13 mouse cellular contexts compared by ENCODE assay signal in the genomic region with DNA sequence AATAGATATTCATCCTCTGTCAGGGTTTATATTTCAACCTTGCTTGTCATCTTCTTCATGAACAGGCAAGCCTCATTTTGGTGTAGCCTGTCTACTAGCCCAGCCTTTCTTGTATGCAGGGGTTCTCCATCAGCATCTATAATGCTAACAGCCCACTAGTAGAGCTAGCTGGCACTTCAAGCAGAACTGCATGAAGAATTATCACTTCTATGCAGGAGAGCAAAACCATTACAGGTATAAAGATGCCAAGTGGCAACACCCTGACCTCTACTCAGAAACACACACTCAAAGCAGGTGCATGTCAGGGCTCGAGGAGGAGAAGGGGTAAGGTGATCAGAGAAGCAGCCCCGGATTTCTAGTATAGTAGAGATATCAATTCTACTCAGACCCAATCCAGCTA.
A peak's percentile ranks its signal among the peaks of the same experiment; 100 is the strongest.
DNase-seq lines count a peak whose midpoint lies in the region; ATAC-seq lines count a peak whose summit lies in the region.
"Had no signal": no experiment of that assay in that cellular context is flagged by ENCODE, and none has a peak within 500 bp of the region (broad histone marks: within the 10 kb centered on the region; RNA-seq: fewer than 3 reads in every experiment).

No protein-coding gene starts in this region.

- H3K9me3 ChIP-seq in heart, embryonic 12.5 days (replicated peaks): no peaks in the 10 kb centered on the region
- H3K9me3 ChIP-seq in hindbrain, embryonic 16.5 days (ENCODE audit: control insufficient read depth, low read length): no peaks in the 10 kb centered on the region
- H3K9me3 ChIP-seq in neural tube, embryonic 15.5 days (replicated peaks): no peaks in the 10 kb centered on the region
- H3K9me3 ChIP-seq: G1E had no signal

- H3K27ac ChIP-seq in heart, embryonic 12.5 days (ENCODE audit: poor library complexity, severe bottlenecking): no peak overlapping the region
- H3K27ac ChIP-seq in hindbrain, embryonic 16.5 days (ENCODE audit: low read depth, low read length): peak overlapping the region; percentile 55
- H3K27ac ChIP-seq in neural tube, embryonic 15.5 days (replicated peaks): peak overlapping the region; percentile 80

- no peak for DNase-seq in heart, postnatal 4 days
- peak; percentile 22 to 56 for DNase-seq in right cerebral cortex, adult 2 months (ENCODE audit: low spot score in 2 of 2)
- DNase-seq in right cerebral cortex, postnatal 4 days: no peak
- no peak for DNase-seq in gastrocnemius, postnatal 36 days
- DNase-seq in thymus, postnatal 10 days (ENCODE audit: low spot score in 2 of 2): no peak
- DNase-seq: adrenal gland, postnatal 14 days; kidney, adult 2 months; kidney, postnatal 4 days; lung, embryonic 14.5 days had no signal

- no peak overlapping the region for H3K9ac ChIP-seq in heart, embryonic 12.5 days
- peak overlapping the region; percentile 45; the same call in 1 of the 2 replicates for H3K9ac ChIP-seq in hindbrain, embryonic 16.5 days (ENCODE audit: low read depth, low read length)
- peak overlapping the region; percentile 36 for H3K9ac ChIP-seq in neural tube, embryonic 15.5 days (replicated peaks)
- H3K9ac ChIP-seq: lung, embryonic 14.5 days had no signal

- peaks cover 40% of the 10 kb centered on the region for H3K4me1 ChIP-seq in heart, embryonic 12.5 days (replicated peaks)
- peaks cover 11% of the 10 kb centered on the region for H3K4me1 ChIP-seq in hindbrain, embryonic 16.5 days (ENCODE audit: control insufficient read depth, insufficient read depth, low read depth, low read length)
- peaks cover 20% of the 10 kb centered on the region for H3K4me1 ChIP-seq in neural tube, embryonic 15.5 days

- H3K4me2 ChIP-seq in heart, embryonic 12.5 days: peak overlapping the region; percentile 52; the same call in 1 of the 2 replicates
- H3K4me2 ChIP-seq in hindbrain, embryonic 16.5 days (ENCODE audit: low read length): peak overlapping the region; percentile 51
- H3K4me2 ChIP-seq in neural tube, embryonic 15.5 days: peak overlapping the region; percentile 57
- H3K4me2 ChIP-seq: lung, embryonic 14.5 days had no signal

- ATAC-seq in heart, embryonic 12.5 days (ENCODE audit: insufficient number of reproducible peaks, low FRiP score): no peak
- no peak for ATAC-seq in hindbrain, embryonic 16.5 days
- peak; percentile 8; the same call in 1 of the 2 replicates for ATAC-seq in neural tube, embryonic 15.5 days (ENCODE audit: low FRiP score)

- intact Hi-C loops in gastrocnemius, postnatal 36 days (cut with DNase I): no loop called here

- H3K4me3 ChIP-seq in heart, embryonic 12.5 days: no peak overlapping the region
- peak overlapping the region; percentile 42 for H3K4me3 ChIP-seq in hindbrain, embryonic 16.5 days (ENCODE audit: low read length)
- H3K4me3 ChIP-seq in neural tube, embryonic 15.5 days (replicated peaks): peak overlapping the region; percentile 40

- no peaks in the 10 kb centered on the region for H3K27me3 ChIP-seq in heart, embryonic 12.5 days (replicated peaks)
- no peaks in the 10 kb centered on the region for H3K27me3 ChIP-seq in hindbrain, embryonic 16.5 days (replicated peaks; ENCODE audit: control insufficient read depth, insufficient read depth, low read length)
- H3K27me3 ChIP-seq in neural tube, embryonic 15.5 days (replicated peaks): no peaks in the 10 kb centered on the region

- H3K36me3 ChIP-seq in heart, embryonic 12.5 days: no peaks in the 10 kb centered on the region
- no peaks in the 10 kb centered on the region for H3K36me3 ChIP-seq in hindbrain, embryonic 16.5 days (ENCODE audit: control insufficient read depth, insufficient read depth, low read length)
- no peaks in the 10 kb centered on the region for H3K36me3 ChIP-seq in neural tube, embryonic 15.5 days
- H3K36me3 ChIP-seq: G1E had no signal

- WGBS in heart, embryonic 12.5 days: 61% methylated on average over 2 of the region's 2 CpGs
- WGBS in hindbrain, embryonic 16.5 days: 63% methylated on average over 2 of the region's 2 CpGs
- WGBS in neural tube, embryonic 15.5 days: 83% methylated on average over 2 of the region's 2 CpGs

Comparison
In these comparisons a context has a peak if more than half of its experiments do, and no peak if none do; other contexts are left out.
1. DNase-seq: peak in right cerebral cortex, adult 2 months (2 of 2); none in heart, postnatal 4 days (single experiment), right cerebral cortex, postnatal 4 days (single experiment), gastrocnemius, postnatal 36 days (0 of 2) and thymus, postnatal 10 days (0 of 2).
2. Peak in every context shown above with its lines, with median percentiles within 50 percentile points of each other: H3K4me2 ChIP-seq.